Mouse (Mus musculus): ENCODE measurements at regions not wholly inside any gene's neighbourhood (a gene's known extent, or its start where the extent isn't known, plus 50 kb on each side); places are given as distances from the start of the nearest gene placed in this dataset.

DNA sequence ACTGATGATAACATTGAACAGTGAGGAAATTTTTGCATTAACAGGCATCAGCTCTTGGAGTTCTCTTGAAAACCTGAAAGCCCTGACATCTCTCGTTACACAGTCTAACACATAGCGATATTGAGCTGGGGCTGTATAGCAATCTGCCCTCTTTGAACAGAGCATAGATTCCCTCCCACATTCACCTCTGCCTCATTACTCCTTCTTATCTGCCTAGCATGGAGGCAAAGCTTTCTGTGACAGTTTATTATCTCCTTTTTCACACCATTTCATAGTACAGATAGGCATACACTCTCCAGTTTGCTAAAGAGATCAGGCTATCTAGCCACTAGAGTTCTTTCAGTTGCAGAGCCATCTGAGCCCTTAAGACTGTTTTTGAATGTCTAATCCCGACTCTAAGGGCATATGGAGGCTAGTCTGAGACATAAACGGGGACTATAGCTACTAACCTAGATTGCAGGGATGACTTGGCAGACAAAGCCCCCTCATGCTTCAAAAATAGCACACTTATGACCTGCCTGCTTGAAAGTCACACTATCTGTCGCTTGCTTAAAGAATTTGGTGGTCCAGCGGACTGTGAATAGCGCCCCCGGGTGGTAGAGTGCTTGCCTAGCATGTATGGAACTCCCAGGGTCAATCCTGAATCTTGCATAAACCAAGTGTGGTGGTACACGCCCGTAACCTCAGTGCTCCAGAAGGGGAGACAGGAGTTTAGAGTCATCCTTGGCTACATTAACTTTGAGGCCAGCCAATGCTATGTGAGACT lies 106.1 kb upstream of the Tmem164 start:
- H3K36me3 ChIP-seq (ENCODE audit: insufficient read depth, low read length) = no peaks in the 10 kb centered on the region
- H3K27me3 ChIP-seq (replicated peaks; ENCODE audit: insufficient read depth, low read length) = no peaks in the 10 kb centered on the region
- 0 out of 2 replicates have a peak, but pooled peaks have one; percentile 9 for TF ChIP-seq CTCF (IDR thresholded peaks at IDR 0.05)
- no peak for TF ChIP-seq EP300 (IDR thresholded peaks at IDR 0.05)
- H3K9me3 ChIP-seq (ENCODE audit: low read length) = no peaks in the 10 kb centered on the region
- 61% methylated on average over 10 of the region's 10 CpGs for WGBS
- H3K4me2 ChIP-seq (replicated peaks; ENCODE audit: low read depth, low read length) = no peak overlapping the region
- no peak overlapping the region for H3K27ac ChIP-seq (ENCODE audit: low read length)
- DNase-seq (ENCODE audit: low spot score) (no peak), ATAC-seq (no peak)
- no peaks in the 10 kb centered on the region for H3K4me1 ChIP-seq (ENCODE audit: insufficient read depth, low read depth, low read length)
- no peak overlapping the region for H3K9ac ChIP-seq (replicated peaks; ENCODE audit: low read depth)
- no peak overlapping the region for H3K4me3 ChIP-seq (ENCODE audit: low read depth, low read length)

DNA sequence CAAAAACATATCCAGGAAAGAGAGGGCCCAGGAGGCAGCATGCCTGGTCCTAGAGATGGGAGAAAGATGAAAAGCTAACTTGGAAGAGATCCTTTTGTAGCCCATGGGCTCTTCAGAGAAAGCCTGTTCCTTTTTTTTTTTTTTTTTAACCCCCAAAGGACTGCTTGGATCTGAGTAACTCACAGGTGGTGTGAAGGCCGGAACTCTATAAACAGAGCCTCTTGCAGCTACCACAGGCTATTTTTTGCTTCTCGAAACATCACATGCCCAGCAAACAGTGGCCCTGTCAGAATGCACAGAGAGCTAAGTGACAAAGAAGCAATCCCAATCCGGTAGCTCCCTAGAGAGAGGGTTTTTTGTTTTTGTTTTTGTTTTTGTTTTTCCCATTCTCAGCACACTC lies 105.1 kb upstream of the Tmem164 start:
- Histone ChIP-seq H3K36me3 (ENCODE audit: insufficient read depth, low read length) (no peaks in the 10 kb centered on the region), H3K27ac (ENCODE audit: low read length) (no peak overlapping the region), H3K27me3 (replicated peaks; ENCODE audit: insufficient read depth, low read length) (no peaks in the 10 kb centered on the region), H3K4me1 (ENCODE audit: insufficient read depth, low read depth, low read length) (no peaks in the 10 kb centered on the region), H3K4me3 (ENCODE audit: low read depth, low read length) (no peak overlapping the region), H3K9ac (replicated peaks; ENCODE audit: low read depth) (no peak overlapping the region), H3K9me3 (ENCODE audit: low read length) (no peaks in the 10 kb centered on the region), H3K4me2 (replicated peaks; ENCODE audit: low read depth, low read length) (no peak overlapping the region)
- no peak for ATAC-seq
- TF ChIP-seq CTCF (IDR thresholded peaks at IDR 0.05) = no peak
- no peak for TF ChIP-seq EP300 (IDR thresholded peaks at IDR 0.05)
- WGBS = 75% methylated on average over 3 of the region's 3 CpGs
- DNase-seq (ENCODE audit: low spot score) = no peak

DNA sequence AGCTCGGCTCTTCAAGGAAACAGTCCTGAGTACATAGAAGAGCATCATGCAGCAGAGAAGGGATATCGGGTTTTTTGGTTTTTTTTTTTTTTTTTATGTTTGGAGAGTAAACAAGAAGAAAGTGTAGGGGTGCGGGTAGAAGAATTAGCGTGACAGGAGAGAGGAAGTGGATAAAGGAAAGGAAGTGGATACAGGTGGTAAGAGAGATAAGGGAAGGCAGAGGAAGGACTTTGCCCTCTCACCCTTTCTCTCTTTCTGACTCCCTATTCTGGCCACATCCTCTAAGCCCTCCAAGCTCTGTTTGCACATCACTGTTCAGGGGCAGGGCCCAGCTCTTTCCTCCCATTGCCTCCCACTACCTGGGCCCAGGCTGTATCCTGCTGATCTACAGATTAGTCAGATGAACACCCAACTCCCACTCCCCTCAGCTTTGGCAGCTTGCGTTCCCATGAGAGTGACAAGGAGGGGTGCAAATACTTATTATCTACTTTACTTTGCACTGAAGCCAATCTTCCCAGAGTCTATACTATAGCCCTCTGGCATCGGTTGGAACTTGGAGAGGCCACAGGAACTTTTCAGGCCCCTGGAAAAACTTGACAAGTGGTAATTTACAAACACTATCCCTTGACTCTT lies 103.6 kb upstream of the Tmem164 start:
- DNase-seq (ENCODE audit: low spot score) (no peak), ATAC-seq (no peak)
- 32% methylated on average over 6 of the region's 6 CpGs for WGBS
- Histone ChIP-seq H3K4me1 (ENCODE audit: insufficient read depth, low read depth, low read length) (no peaks in the 10 kb centered on the region), H3K36me3 (ENCODE audit: insufficient read depth, low read length) (no peaks in the 10 kb centered on the region), H3K27me3 (replicated peaks; ENCODE audit: insufficient read depth, low read length) (no peaks in the 10 kb centered on the region), H3K4me2 (replicated peaks; ENCODE audit: low read depth, low read length) (no peak overlapping the region), H3K4me3 (ENCODE audit: low read depth, low read length) (no peak overlapping the region), H3K9me3 (ENCODE audit: low read length) (no peaks in the 10 kb centered on the region), H3K27ac (ENCODE audit: low read length) (no peak overlapping the region), H3K9ac (replicated peaks; ENCODE audit: low read depth) (no peak overlapping the region)
- TF ChIP-seq EP300 (IDR thresholded peaks at IDR 0.05) (no peak), CTCF (IDR thresholded peaks at IDR 0.05) (no peak)

DNA sequence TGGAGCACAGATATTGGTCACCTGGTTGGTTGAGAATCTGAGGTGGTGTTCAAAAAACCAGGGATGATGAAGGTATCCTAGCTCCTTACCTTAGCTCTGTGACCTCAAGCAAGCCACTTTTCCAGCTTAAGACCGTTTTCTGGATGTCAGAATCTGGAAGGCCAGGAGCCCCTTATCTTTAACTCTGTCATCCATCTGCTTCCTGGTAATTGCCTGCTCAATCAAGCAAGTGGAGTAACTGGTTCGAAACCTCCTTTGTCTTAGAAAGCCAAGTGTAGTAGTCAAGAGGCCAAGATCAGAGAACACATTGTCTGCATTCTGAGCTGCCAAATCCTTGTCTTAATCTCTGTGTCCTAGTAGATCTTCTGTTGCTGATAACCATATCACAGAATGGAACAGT lies 95.9 kb upstream of the Tmem164 start:
- TF ChIP-seq EP300 (IDR thresholded peaks at IDR 0.05) = no peak
- no peak for TF ChIP-seq CTCF (IDR thresholded peaks at IDR 0.05)
- H3K27me3 ChIP-seq (replicated peaks; ENCODE audit: insufficient read depth, low read length) = no peaks in the 10 kb centered on the region
- 28% methylated on average over 2 of the region's 2 CpGs for WGBS

DNA sequence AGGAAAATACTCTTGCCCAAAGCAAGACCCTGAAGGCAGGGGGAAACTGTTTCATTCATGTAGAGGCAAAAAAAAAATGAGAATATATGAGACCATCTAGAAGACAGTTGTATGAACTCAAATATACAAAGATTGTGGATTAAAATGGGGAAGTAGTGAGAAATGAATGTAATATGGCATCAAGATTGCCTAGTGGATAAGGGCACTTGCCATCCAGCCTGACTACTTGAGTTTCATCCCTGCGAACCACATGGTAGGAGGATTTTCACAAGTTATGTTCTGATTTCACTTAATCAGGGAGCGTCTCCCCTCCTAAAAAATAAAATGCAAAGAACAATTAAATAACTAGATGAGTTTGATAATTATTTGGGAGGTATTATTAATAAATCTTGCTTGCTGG lies 81.8 kb upstream of the Tmem164 start:
- Histone ChIP-seq H3K27ac (ENCODE audit: low read length) (no peak overlapping the region), H3K4me3 (ENCODE audit: low read depth, low read length) (no peak overlapping the region), H3K4me2 (replicated peaks; ENCODE audit: low read depth, low read length) (no peak overlapping the region), H3K27me3 (replicated peaks; ENCODE audit: insufficient read depth, low read length) (no peaks in the 10 kb centered on the region), H3K9ac (replicated peaks; ENCODE audit: low read depth) (no peak overlapping the region), H3K4me1 (ENCODE audit: insufficient read depth, low read depth, low read length) (no peaks in the 10 kb centered on the region), H3K9me3 (ENCODE audit: low read length) (no peaks in the 10 kb centered on the region), H3K36me3 (ENCODE audit: insufficient read depth, low read length) (no peaks in the 10 kb centered on the region)
- no peak for TF ChIP-seq CTCF (IDR thresholded peaks at IDR 0.05)
- TF ChIP-seq EP300 (IDR thresholded peaks at IDR 0.05) = no peak
- ATAC-seq (no peak), DNase-seq (ENCODE audit: low spot score) (no peak)
- WGBS = 91% methylated on average over 2 of the region's 2 CpGs

More for the DNA sequence above, 95.9 kb upstream of the Tmem164 start:
- Histone ChIP-seq H3K27ac (ENCODE audit: low read length) (no peak overlapping the region), H3K4me3 (ENCODE audit: low read depth, low read length) (no peak overlapping the region), H3K9me3 (ENCODE audit: low read length) (no peaks in the 10 kb centered on the region), H3K9ac (replicated peaks; ENCODE audit: low read depth) (no peak overlapping the region), H3K36me3 (ENCODE audit: insufficient read depth, low read length) (no peaks in the 10 kb centered on the region), H3K4me2 (replicated peaks; ENCODE audit: low read depth, low read length) (no peak overlapping the region), H3K4me1 (ENCODE audit: insufficient read depth, low read depth, low read length) (no peaks in the 10 kb centered on the region)
- DNase-seq (ENCODE audit: low spot score) (no peak), ATAC-seq (no peak)

DNA sequence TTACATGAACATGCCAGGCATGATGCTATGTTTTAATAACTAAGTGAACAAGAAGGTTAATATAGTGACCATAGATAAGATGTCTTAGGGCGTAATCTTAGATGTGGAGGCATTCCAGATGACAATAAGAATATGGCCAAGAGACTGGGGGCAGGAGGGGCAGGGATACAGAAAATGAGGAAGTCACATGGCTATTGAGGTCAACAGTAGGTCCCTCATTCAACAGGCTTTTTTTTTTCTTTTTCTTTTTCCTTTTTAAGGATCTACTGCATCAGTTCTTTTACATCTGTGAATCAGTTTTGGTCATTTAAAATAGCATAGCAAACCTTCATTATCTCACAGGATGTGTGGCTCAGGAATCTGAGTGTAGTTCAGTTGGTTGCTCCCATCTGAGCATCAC lies 80.4 kb upstream of the Tmem164 start:
- H3K36me3 ChIP-seq (ENCODE audit: insufficient read depth, low read length) = no peaks in the 10 kb centered on the region
- whole genome bisulfite sequencing = 69% methylated on average over 1 of the region's 1 CpGs

More for the DNA sequence above, 80.4 kb upstream of the Tmem164 start:
- no peak overlapping the region for H3K4me2 ChIP-seq (replicated peaks; ENCODE audit: low read depth, low read length)
- no peaks in the 10 kb centered on the region for H3K27me3 ChIP-seq (replicated peaks; ENCODE audit: insufficient read depth, low read length)
- no peaks in the 10 kb centered on the region for H3K4me1 ChIP-seq (ENCODE audit: insufficient read depth, low read depth, low read length)
- ATAC-seq = no peak
- no peak overlapping the region for H3K4me3 ChIP-seq (ENCODE audit: low read depth, low read length)
- TF ChIP-seq EP300 (IDR thresholded peaks at IDR 0.05) = no peak
- TF ChIP-seq CTCF (IDR thresholded peaks at IDR 0.05) = no peak
- no peak overlapping the region for H3K9ac ChIP-seq (replicated peaks; ENCODE audit: low read depth)
- no peak overlapping the region for H3K27ac ChIP-seq (ENCODE audit: low read length)
- no peak for DNase-seq (ENCODE audit: low spot score)
- no peaks in the 10 kb centered on the region for H3K9me3 ChIP-seq (ENCODE audit: low read length)
